Mouse (Mus musculus) cerebellum, adult 11 months (tissue): ENCODE measurements around the gene Pabpc4.

Source experiments
- DNase-seq: peaks from one replicate; pipeline ENCODE4 v3.0.0; 2022

Gene Pabpc4

DNA sequence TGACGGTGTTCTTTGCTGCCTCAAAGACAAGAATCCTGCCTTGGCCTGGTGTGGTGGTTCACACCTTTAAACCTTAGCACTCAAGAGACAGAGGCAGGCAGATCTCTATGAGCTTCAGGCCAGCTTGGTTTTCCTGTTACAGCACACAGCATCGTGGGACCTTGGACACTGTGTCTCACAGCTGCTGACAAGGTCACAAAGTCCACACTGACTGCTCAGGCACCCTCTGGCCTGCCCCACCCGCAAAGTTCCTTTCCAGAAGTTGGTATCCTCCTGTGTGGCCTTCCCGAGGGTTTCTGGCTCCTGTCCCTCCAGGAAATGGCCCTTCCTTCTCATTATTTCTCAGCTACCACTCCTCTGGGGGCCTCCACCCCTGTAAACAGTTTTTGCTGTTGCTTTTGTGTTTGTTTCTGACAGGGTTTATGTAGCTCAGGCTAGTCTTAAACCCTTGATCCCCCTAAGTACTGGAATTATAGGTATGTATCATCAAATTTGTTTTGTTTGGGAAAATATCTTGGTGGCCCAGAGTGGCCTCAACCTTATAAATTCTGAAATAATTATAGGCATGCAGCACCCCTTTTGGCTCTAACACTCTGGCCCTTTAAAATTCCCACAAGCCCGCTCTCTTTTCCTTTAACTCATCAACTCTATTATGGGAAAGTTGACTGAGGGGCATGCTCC, at the start of gene Pabpc4:
Gene Pabpc4 (plus strand): TSS at position 631 of the 681 bp plus-strand sequence.
- DNase-seq: no peak

DNA sequence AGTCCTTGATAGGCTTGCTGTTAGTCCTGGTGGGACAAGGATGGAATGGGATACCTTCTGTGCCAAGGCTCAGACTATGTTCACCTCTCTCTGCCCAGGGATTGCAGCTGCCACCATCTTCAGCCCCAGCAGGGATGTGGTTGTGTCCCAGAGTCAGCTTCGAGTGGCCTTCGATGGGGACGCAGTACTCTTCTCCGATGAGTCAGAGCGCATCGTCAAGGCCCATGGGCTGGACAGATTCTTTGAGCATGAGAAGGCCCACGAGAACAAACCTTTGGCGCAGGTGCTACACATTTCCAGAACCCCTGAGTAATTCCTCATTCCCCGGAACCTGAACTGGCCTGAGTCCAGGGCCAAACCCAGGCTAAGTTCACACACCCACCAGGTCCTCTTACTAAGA, 48.2 kb upstream of the Pabpc4 start:
- no peak for DNase-seq

GRCm38 (mm10) chr4:123215367-123215766, 46.8 kb upstream of the Pabpc4 start:
- DNase-seq: no peak

DNA sequence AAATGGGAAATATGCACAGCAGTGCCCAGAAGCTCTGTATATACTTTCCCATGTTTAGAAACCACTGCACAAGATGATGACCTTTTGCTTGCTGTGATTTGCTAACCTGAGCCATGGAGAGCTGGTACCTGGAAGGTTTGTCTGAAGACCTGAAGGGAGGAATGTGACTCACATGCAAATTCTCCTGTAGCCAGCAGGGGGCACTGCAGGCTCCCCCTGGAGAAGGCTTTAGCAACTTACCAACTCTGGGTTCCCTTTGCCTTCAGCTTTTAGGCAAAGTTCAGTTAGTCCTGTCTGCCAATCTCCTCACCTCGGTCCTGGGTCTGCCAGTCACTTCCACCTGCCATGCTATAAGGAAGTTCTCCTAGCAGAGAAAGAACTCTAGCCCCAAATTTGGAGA, 45.4 kb upstream of the Pabpc4 start:
- DNase-seq: no peak

- DNase-seq: peak; percentile 54
These were observed 42.3 kb upstream of the Pabpc4 start for GRCm38 (mm10) chr4:123219720-123220357.

- no peak for DNase-seq
These were observed 41.5 kb upstream of the Pabpc4 start for GRCm38 (mm10) chr4:123220637-123221036.

GRCm38 (mm10) chr4:123223309-123223708, 38.8 kb upstream of the Pabpc4 start:
- no peak for DNase-seq

GRCm38 (mm10) chr4:123225718-123226403, 36.3 kb upstream of the Pabpc4 start:
- no peak for DNase-seq

DNA sequence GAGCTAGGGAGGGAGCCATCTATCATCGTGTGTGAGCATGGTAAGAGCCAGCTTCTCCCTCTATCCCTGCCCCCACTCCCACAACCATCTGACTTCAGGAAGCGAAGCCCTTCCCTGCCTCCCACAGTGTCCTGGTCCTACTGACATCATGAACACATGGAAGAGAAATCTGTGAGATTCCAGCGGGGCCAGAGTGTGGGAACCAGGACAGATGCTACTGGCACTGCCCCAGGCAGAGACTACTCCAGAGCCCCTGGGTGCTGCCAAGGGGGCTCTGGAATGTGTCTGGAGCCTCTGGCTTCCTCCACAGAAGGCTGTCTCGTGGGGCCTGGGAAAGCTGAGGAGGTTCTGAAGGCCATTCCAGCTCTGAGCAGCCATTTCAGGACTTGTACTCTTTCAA, 34.4 kb upstream of the Pabpc4 start:
- DNase-seq: no peak

GRCm38 (mm10) chr4:123228270-123228669, 33.9 kb upstream of the Pabpc4 start:
- DNase-seq: no peak

- no peak for DNase-seq
These were observed 33.0 kb upstream of the Pabpc4 start for GRCm38 (mm10) chr4:123229166-123229565.

DNA sequence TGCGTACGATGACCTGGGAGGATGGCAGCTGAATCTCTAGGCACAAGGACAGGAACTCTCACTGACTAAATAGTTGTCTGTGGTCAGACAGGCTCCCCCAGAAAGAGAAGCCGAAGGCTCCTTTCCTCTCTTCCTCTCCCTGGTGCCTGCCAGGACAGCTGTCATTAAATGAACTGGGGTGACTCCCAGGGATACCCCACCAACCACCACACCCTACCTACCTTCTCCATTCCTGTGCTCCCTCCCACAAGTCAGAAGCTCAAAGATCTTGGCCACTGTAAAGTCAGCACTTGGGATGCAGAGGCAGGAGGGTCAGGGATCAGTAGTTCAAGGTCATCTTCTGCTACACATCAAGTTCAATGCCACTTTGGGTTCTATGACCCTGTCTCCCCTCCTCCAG, 29.3 kb upstream of the Pabpc4 start:
- no peak for DNase-seq

- DNase-seq: no peak
These were observed 28.6 kb upstream of the Pabpc4 start, which contains the start of gene Heyl for GRCm38 (mm10) chr4:123233492-123234084. TSS of gene Heyl (plus strand) at chr4:123233556.

DNA sequence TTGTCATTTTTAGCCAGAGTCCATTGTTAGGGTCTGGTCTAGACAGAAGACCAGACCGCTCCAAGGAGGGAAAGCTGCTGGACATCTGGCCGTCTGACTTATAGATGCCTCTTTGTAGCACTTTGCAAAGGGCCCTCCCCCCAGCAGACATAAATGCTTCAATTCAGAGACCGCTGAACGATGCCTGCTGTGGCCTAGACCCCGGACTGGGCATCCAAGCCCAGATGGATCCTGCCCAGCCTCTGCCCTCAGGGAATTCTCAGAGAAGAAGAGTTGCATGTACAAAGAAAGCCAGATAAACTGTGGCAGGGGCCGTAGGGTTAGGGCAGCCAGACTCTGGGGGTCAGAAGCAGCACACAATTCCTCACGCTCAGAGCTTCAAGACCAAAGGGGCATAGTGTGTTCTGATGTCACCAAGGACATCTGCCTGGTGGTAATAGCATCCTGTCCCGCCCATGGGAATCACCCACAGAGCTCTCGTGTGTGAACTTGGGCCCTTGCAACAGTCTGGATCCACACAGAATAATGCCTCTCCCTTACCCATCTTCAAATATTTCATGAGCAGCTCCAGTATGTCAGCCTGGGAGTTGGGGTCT, 26.2 kb upstream of the Pabpc4 start:
- no peak for DNase-seq

- DNase-seq: no peak
These were observed 25.6 kb upstream of the Pabpc4 start for GRCm38 (mm10) chr4:123236431-123237031.

GRCm38 (mm10) chr4:123237386-123238266, 24.5 kb upstream of the Pabpc4 start:
- DNase-seq: no peak

GRCm38 (mm10) chr4:123239361-123240203, 22.6 kb upstream of the Pabpc4 start:
- DNase-seq: no peak

DNA sequence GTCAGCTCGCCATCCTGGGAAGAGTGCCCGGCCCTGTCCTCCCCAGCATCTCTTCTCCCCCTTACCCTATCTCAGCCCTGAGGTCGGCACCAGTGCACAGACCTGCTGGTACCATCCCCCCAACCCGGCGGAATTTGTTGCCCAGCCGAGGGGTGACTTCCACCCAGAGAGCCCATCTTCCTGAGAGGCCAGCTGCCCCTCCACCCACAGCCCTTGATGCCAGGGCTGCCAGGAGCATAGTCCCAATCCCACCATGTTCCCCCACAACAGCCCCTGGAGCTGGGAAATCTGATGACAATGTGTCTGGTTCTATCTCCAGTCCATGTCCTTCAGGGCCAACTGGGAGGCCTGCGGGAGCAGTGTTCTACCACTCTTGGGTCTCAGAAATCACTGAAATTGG, 15.9 kb upstream of the Pabpc4 start:
- DNase-seq: no peak

GRCm38 (mm10) chr4:123246651-123247050, 15.5 kb upstream of the Pabpc4 start:
- no peak for DNase-seq

DNA sequence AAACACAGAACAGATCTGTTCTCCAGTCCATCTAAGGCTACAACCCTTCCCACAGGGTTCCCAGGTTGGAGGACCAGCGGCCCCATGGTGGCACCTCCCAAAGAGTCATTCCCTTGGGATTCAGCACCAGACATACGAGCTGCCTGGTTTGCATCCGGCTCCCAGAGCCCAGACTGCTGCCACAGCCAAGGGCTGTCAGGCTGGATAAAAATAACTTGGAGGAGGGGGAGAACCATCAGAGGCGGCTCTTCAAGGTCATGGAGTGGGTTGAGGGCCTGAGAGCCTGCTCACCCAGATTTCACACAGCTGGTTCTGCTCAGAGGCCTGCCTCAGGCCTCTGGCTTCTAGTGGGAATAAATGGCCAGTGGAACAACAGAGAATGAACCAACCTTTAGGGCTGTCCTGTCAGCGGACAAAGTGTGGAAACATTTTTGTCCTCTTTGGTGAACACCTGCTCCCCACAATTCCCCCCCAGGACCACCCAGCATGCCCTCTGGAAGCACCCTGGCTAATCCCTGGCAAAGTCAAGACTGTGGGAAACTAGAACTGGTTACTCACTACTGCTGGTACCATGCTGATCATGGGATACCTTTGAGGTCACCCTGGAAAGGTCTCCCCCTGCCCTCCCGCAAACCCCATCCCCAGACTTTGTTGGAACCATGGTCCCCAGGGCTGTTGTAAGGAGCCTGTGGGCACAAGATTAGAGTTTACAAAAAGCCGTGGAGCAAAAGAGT, 14.8 kb upstream of the Pabpc4 start:
- DNase-seq: no peak
